Mouse (Mus musculus): ENCODE measurements around the gene Fign.

GRCm38 (mm10) chr2:63981449-63981848 lies 116.4 kb downstream of the Fign start:
- TF ChIP-seq POLR2A (IDR thresholded peaks at IDR 0.05; ENCODE audit: low read depth, low read length) (no peak), CTCF (IDR thresholded peaks at IDR 0.05; ENCODE audit: borderline replicate concordance, insufficient read depth, low read length) (no peak)

All from embryonic fibroblast, embryonic 13.5 days (primary cell).